Mouse (Mus musculus) liver, embryonic 14.5 days (tissue): ENCODE data around the gene Pkig.

Experiments used
- CTCF ChIP-seq: IDR thresholded peaks from 2 replicates; pipeline ENCODE4 v1.5.1; 2016; ENCODE audit warnings: antibody characterized with exemption, low read depth, control low read depth
- EP300 ChIP-seq: IDR thresholded peaks from 2 replicates; pipeline ENCODE4 v1.6.1; 2016; ENCODE audit warnings: antibody characterized with exemption, low read depth

- TF ChIP-seq CTCF (no peak), EP300 (no peak)
These were observed 61.4 kb downstream of the Pkig start for GRCm38 (mm10) chr2:163719616-163720015.
